Comparison of ENCODE assay signal across 9 mouse cellular contexts in genomic region chr1:38936780-38937179, GRCm38 (mm10). TPM values are rescaled to one million over a fixed set of nuclear protein-coding genes. Genes with fewer than 3 reads are reported as not detected.
DNase-seq lines count a peak whose midpoint lies in the region; ATAC-seq lines count a peak whose summit lies in the region.
"Had no signal": no experiment of that assay in that cellular context is flagged by ENCODE, and none has a peak within 500 bp of the region (broad histone marks: within the 10 kb centered on the region; RNA-seq: fewer than 3 reads in every experiment).

No protein-coding gene starts in this region.

- H3K27ac ChIP-seq in kidney, embryonic 16.5 days (ENCODE audit: low read length), result no peak overlapping the region

- H3K27me3 ChIP-seq in kidney, embryonic 16.5 days (ENCODE audit: insufficient read depth, low read length), result no peaks in the 10 kb centered on the region

- H3K4me1 ChIP-seq in kidney, embryonic 16.5 days (ENCODE audit: insufficient read depth, low read length), result no peaks in the 10 kb centered on the region

- no peak overlapping the region for H3K9ac ChIP-seq in kidney, embryonic 16.5 days (replicated peaks; ENCODE audit: low read length)

- H3K4me2 ChIP-seq in kidney, embryonic 16.5 days (replicated peaks; ENCODE audit: low read depth, low read length), result no peak overlapping the region

- 0 out of 2 replicates have a peak, but pooled peaks cover 2% of the 10 kb centered on the region for H3K9me3 ChIP-seq in kidney, embryonic 16.5 days (ENCODE audit: low read length)

- ATAC-seq in kidney, embryonic 16.5 days (ENCODE audit: low FRiP score, low TSS enrichment), result no peak

- 32% methylated on average over 6 of the region's 6 CpGs for WGBS in kidney, embryonic 16.5 days

- no peaks in the 10 kb centered on the region for H3K36me3 ChIP-seq in kidney, embryonic 16.5 days (ENCODE audit: insufficient read depth, low read length)

- DNase-seq in kidney, adult 9 months, result peak; percentile 7
- peak; percentile 54 for DNase-seq in CD4-positive helper T cell, adult 2 months (ENCODE audit: low read depth, low spot score)
- DNase-seq in MEL-GATA-1-ER (ENCODE audit: extremely low read depth, low read depth), result peak; percentile 17
- peak; percentile 54 for DNase-seq in cerebellum, adult 9-10 months
- peak; percentile 1 for DNase-seq in kidney, postnatal 14 days
- peak; percentile 82 for DNase-seq in retina, postnatal 1 day
- DNase-seq in yolk sac, embryonic 10.5 days (ENCODE audit: low spot score), result no peak

- no peak overlapping the region for H3K4me3 ChIP-seq in kidney, embryonic 16.5 days (ENCODE audit: low read length)

RNA-seq across cellular contexts. Expression of gene Nms, which starts 2.2 kb away (rescaled TPM):
- not detected in 2 replicates for polyA plus RNA-seq in kidney, embryonic 16.5 days (2015; fragmentation: Nextera tagmentation; extraction: Ambion mirVana)
- polyA plus RNA-seq: heart, embryonic 16.5 days had no signal

RNA-seq across cellular contexts. Expression of gene Chst10, which starts 38.8 kb away (rescaled TPM):
- polyA plus RNA-seq in kidney, embryonic 16.5 days (2015; fragmentation: Nextera tagmentation; extraction: Ambion mirVana), result 3.8 and 4.9 TPM in 2 replicates

RNA-seq across cellular contexts. Expression of gene Pdcl3, which starts 48.6 kb away (rescaled TPM):
- polyA plus RNA-seq in kidney, embryonic 16.5 days (2015; fragmentation: Nextera tagmentation; extraction: Ambion mirVana), result 165 and 172 TPM in 2 replicates
